Mouse (Mus musculus): ENCODE measurements around the gene Kprp. TPM values are rescaled to one million over a fixed set of nuclear protein-coding genes. Genes with fewer than 3 reads are reported as not detected.

Kprp gene
- polyA plus RNA-seq, 1 experiment = not detected

DNA sequence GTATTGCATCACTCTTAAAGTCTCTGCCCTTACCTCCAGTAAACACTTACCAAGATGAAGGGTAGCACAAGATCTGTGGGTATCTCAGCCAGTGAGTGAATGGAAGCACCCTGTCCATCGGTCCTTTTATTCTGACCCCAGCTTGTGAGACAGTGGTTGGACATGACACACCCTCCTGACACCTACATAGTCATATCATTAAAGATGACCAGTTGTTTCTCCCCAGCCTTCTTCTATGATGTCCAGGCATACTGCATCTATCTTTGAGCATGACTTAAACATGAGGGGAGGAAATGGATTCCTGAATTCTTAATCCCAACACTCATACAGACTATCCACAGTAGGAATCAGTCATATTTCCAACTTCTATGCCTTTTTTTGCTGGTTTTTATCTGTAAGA, 36.6 kb downstream of the Kprp start, which contains the start of gene Lce1j:
Lce1j (minus strand) TSS at position 101 of the 400 bp plus-strand sequence.
- DNase-seq = no peak
- H3K27me3 ChIP-seq (replicated peaks; ENCODE audit: control insufficient read depth, insufficient read depth, low read length) = no peaks in the 10 kb centered on the region
- no peaks in the 10 kb centered on the region for H3K36me3 ChIP-seq (ENCODE audit: control insufficient read depth, insufficient read depth, low read length)
- WGBS = 92% methylated on average over 1 of the region's 1 CpGs
- H3K27ac ChIP-seq (ENCODE audit: insufficient read depth, low read depth, low read length) = no peak within 1 kb of the TSS
- no peaks in the 10 kb centered on the region for H3K4me1 ChIP-seq (ENCODE audit: control insufficient read depth, insufficient read depth, low read length)
- no peak within 1 kb of the TSS for H3K4me3 ChIP-seq (ENCODE audit: insufficient read depth, low read depth, low read length)
- no peak for TF ChIP-seq POLR2A (IDR thresholded peaks at IDR 0.05; ENCODE audit: low read depth, low read length)
- TF ChIP-seq CTCF (conservative IDR thresholded peaks at IDR 0.05; ENCODE audit: insufficient read depth, insufficient read length, low read depth, low read length) = no peak

DNA sequence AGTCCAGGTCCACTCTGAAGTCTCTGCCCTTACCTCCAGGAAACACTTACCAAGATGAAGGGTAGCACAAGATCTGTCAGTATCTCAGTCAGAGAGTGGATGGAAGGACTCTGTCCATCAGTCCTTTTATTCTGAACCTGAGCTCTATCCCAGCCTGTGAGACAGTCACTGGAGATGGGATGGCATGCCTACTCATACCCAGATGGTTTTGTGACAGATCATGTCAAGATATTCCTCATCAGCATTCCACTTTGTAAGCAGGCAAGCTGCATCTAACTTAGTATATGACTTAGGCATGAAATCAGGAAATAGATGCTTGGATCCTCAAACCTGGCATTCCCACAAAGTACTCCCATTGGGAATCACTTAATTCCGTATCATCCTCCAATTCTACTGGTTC, 48.2 kb downstream of the Kprp start, which contains the start of gene Lce1i:
Lce1i (minus strand) TSS at position 101 of the 400 bp plus-strand sequence.
- TF ChIP-seq CTCF (conservative IDR thresholded peaks at IDR 0.05; ENCODE audit: insufficient read depth, insufficient read length, low read depth, low read length) = no peak
- TF ChIP-seq POLR2A (IDR thresholded peaks at IDR 0.05; ENCODE audit: low read depth, low read length) = no peak
- Histone ChIP-seq H3K4me1 (ENCODE audit: control insufficient read depth, insufficient read depth, low read length) (no peaks in the 10 kb centered on the region), H3K36me3 (ENCODE audit: control insufficient read depth, insufficient read depth, low read length) (no peaks in the 10 kb centered on the region), H3K4me3 (ENCODE audit: insufficient read depth, low read depth, low read length) (no peak within 1 kb of the TSS), H3K27ac (ENCODE audit: insufficient read depth, low read depth, low read length) (no peak within 1 kb of the TSS), H3K27me3 (replicated peaks; ENCODE audit: control insufficient read depth, insufficient read depth, low read length) (no peaks in the 10 kb centered on the region)
- 80% methylated on average over 1 of the region's 1 CpGs for WGBS
- DNase-seq = no peak

Other genes starting within 250 kb of the Kprp start
- gene Smcp, start 238.2 kb downstream of the Kprp start, polyA plus RNA-seq (2012; rRNA removed) = 3.3 and 3.5 TPM in 2 replicates
- gene 2210017I01Rik, start 219.8 kb downstream of the Kprp start, polyA plus RNA-seq (2012; rRNA removed) = not detected in 2 replicates
- gene Lce6a, start 205.6 kb downstream of the Kprp start, polyA plus RNA-seq (2012; rRNA removed) = not detected in 2 replicates
- not detected in 2 replicates for gene Lce1a1, start 178.9 kb downstream of the Kprp start, polyA plus RNA-seq (2012; rRNA removed)
- gene Lce1b, start 170.3 kb downstream of the Kprp start, polyA plus RNA-seq (2012; rRNA removed) = not detected in 2 replicates
- gene Lce1a2, start 156.9 kb downstream of the Kprp start, polyA plus RNA-seq (2012; rRNA removed) = not detected in 2 replicates
- gene Lce1c, start 148.0 kb downstream of the Kprp start, polyA plus RNA-seq (2012; rRNA removed) = not detected in 2 replicates
- gene Lce1d, start 140.0 kb downstream of the Kprp start, polyA plus RNA-seq (2012; rRNA removed) = not detected in 2 replicates
- gene Lce1e, start 118.2 kb downstream of the Kprp start, polyA plus RNA-seq (2012; rRNA removed) = not detected in 2 replicates
- not detected in 2 replicates for gene Lce1f, start 106.9 kb downstream of the Kprp start, polyA plus RNA-seq (2012; rRNA removed)
- not detected in 2 replicates for gene Gm38119, start 88.2 kb downstream of the Kprp start, polyA plus RNA-seq (2012; rRNA removed)
- gene Lce1g, start 74.9 kb downstream of the Kprp start, polyA plus RNA-seq (2012; rRNA removed) = not detected in 2 replicates
- gene Lce1h, start 62.2 kb downstream of the Kprp start, polyA plus RNA-seq (2012; rRNA removed) = not detected in 2 replicates
- not detected in 2 replicates for gene Lce1i, start 48.3 kb downstream of the Kprp start, polyA plus RNA-seq (2012; rRNA removed)
- gene Lce1j, start 36.7 kb downstream of the Kprp start, polyA plus RNA-seq (2012; rRNA removed) = not detected in 2 replicates
- not detected in 2 replicates for gene Lce1k, start 19.4 kb downstream of the Kprp start, polyA plus RNA-seq (2012; rRNA removed)
- not detected in 2 replicates for gene Lce1l, start 24.0 kb upstream of the Kprp start, polyA plus RNA-seq (2012; rRNA removed)
- gene 2310050C09Rik, start 43.0 kb upstream of the Kprp start, polyA plus RNA-seq (2012; rRNA removed) = not detected in 2 replicates
- gene Lce3a, start 99.0 kb upstream of the Kprp start, polyA plus RNA-seq (2012; rRNA removed) = not detected in 2 replicates
- gene Lce3b, start 105.7 kb upstream of the Kprp start, polyA plus RNA-seq (2012; rRNA removed) = not detected in 2 replicates
- not detected in 2 replicates for gene Lce3c, start 117.2 kb upstream of the Kprp start, polyA plus RNA-seq (2012; rRNA removed)
- gene Lce3d, start 130.1 kb upstream of the Kprp start, polyA plus RNA-seq (2012; rRNA removed) = not detected in 2 replicates
- not detected in 2 replicates for gene Lce3e, start 139.8 kb upstream of the Kprp start, polyA plus RNA-seq (2012; rRNA removed)
- not detected in 2 replicates for gene Lce3f, start 165.0 kb upstream of the Kprp start, polyA plus RNA-seq (2012; rRNA removed)
- gene Crct1, start 188.4 kb upstream of the Kprp start, polyA plus RNA-seq (2012; rRNA removed) = not detected in 2 replicates
- gene Lce1m, start 191.8 kb upstream of the Kprp start, polyA plus RNA-seq (2012; rRNA removed) = not detected in 2 replicates
- not detected in 2 replicates for gene Gm4858, start 241.6 kb upstream of the Kprp start, polyA plus RNA-seq (2012; rRNA removed)